Mouse (Mus musculus): ENCODE results near the gene Orm2.

The Orm2 gene

GRCm38 (mm10) chr4:63362150-63362549, at the start of gene Orm2:
TSS of gene Orm2 (plus strand) at chr4:63362449.
- no peak for DNase-seq

GRCm38 (mm10) chr4:63314063-63314462, 48.2 kb upstream of the Orm2 start:
- no peak for DNase-seq

GRCm38 (mm10) chr4:63316076-63316746, 46.0 kb upstream of the Orm2 start:
- no peak for DNase-seq

GRCm38 (mm10) chr4:63319566-63319965, 42.7 kb upstream of the Orm2 start:
- peak; percentile 77 for DNase-seq

GRCm38 (mm10) chr4:63323275-63323815, 38.9 kb upstream of the Orm2 start:
- no peak for DNase-seq

GRCm38 (mm10) chr4:63333403-63333802, 28.8 kb upstream of the Orm2 start:
- DNase-seq = no peak

GRCm38 (mm10) chr4:63338414-63339076, 23.7 kb upstream of the Orm2 start:
- no peak for DNase-seq

GRCm38 (mm10) chr4:63342491-63342890, 19.8 kb upstream of the Orm2 start:
- DNase-seq = no peak

- DNase-seq = no peak
These were observed 18.6 kb upstream of the Orm2 start for GRCm38 (mm10) chr4:63343608-63344007.

GRCm38 (mm10) chr4:63344295-63344694, 18.0 kb upstream of the Orm2 start, which contains the start of gene Orm1:
TSS of gene Orm1 (plus strand) at chr4:63344560.
- DNase-seq = no peak

- DNase-seq = no peak
These were observed 17.0 kb upstream of the Orm2 start for GRCm38 (mm10) chr4:63345261-63345660.

GRCm38 (mm10) chr4:63346659-63347058, 15.6 kb upstream of the Orm2 start:
- DNase-seq = no peak

GRCm38 (mm10) chr4:63348524-63348923, 13.7 kb upstream of the Orm2 start:
- DNase-seq = no peak

- DNase-seq = no peak
These were observed 6.2 kb upstream of the Orm2 start, which contains the start of gene Orm3 for GRCm38 (mm10) chr4:63355877-63356665. TSS of gene Orm3 (plus strand) at chr4:63356162.

- DNase-seq = no peak
These were observed 5.2 kb upstream of the Orm2 start for GRCm38 (mm10) chr4:63356981-63357570.

GRCm38 (mm10) chr4:63359861-63360260, 2.4 kb upstream of the Orm2 start:
- DNase-seq = no peak

- peak; percentile 93 for DNase-seq
These were observed 6.3 kb downstream of the Orm2 start for GRCm38 (mm10) chr4:63368577-63368976.

- DNase-seq = no peak
These were observed 8.6 kb downstream of the Orm2 start for GRCm38 (mm10) chr4:63370897-63371296.

GRCm38 (mm10) chr4:63371890-63372289, 9.6 kb downstream of the Orm2 start:
- peak; percentile 43 for DNase-seq

GRCm38 (mm10) chr4:63373404-63373803, 11.2 kb downstream of the Orm2 start:
- DNase-seq = no peak

GRCm38 (mm10) chr4:63374331-63374730, 12.1 kb downstream of the Orm2 start:
- no peak for DNase-seq

- no peak for DNase-seq
These were observed 13.1 kb downstream of the Orm2 start for GRCm38 (mm10) chr4:63375367-63375766.

- no peak for DNase-seq
These were observed 15.2 kb downstream of the Orm2 start for GRCm38 (mm10) chr4:63377483-63377882.
